Mouse (Mus musculus) limb, embryonic 11.5 days (tissue): ENCODE data around the gene Ano10. TPM values are rescaled to one million over a fixed set of nuclear protein-coding genes. Genes with fewer than 3 reads are reported as not detected.

ENCODE experiments used
- ATAC-seq: fragments of 200-750 bp; cut with Nextera tagmentation; 2 replicates; pipeline ENCODE4 v1.8.0; 2017; ENCODE audit warnings: low read depth; ENCODE audit not compliant: insufficient number of reproducible peaks, low FRiP score, low TSS enrichment
- DNase-seq: peaks from one replicate; pipeline ENCODE4 v3.0.0-alpha.2; 2015; ENCODE audit warnings: low spot score
- H3K27ac ChIP-seq: fragments of 300-500 bp; sonication (generic); replicated peaks from 2 replicates; pipeline ENCODE4 v1.5.1; 2014; ENCODE audit warnings: low read depth, mild to moderate bottlenecking, low read length
- H3K27me3 ChIP-seq: fragments of 300-500 bp; sonication (generic); 2 replicates; pipeline ENCODE4 v1.6.1; 2014; ENCODE audit warnings: mild to moderate bottlenecking, low read length, mixed read lengths; ENCODE audit not compliant: control insufficient read depth, insufficient read depth
- H3K36me3 ChIP-seq: fragments of 300-500 bp; sonication (generic); 2 replicates; pipeline ENCODE4 v1.6.1; 2014; ENCODE audit warnings: mild to moderate bottlenecking, low read length, moderate library complexity, mixed read lengths; ENCODE audit not compliant: control insufficient read depth, insufficient read depth
- H3K4me1 ChIP-seq: fragments of 300-500 bp; sonication (generic); 2 replicates; pipeline ENCODE4 v1.6.1; 2014; ENCODE audit warnings: low read length, mixed read lengths; ENCODE audit not compliant: control insufficient read depth, insufficient read depth
- H3K4me2 ChIP-seq: fragments of 300-500 bp; sonication (generic); 2 replicates; pipeline ENCODE4 v1.6.1; 2014; ENCODE audit warnings: low read depth, mild to moderate bottlenecking, moderate library complexity; ENCODE audit not compliant: severe bottlenecking
- H3K4me3 ChIP-seq: fragments of 300-500 bp; sonication (generic); 2 replicates; pipeline ENCODE4 v1.5.1; 2014; ENCODE audit warnings: low read depth, low read length
- H3K9ac ChIP-seq: fragments of 300-500 bp; sonication (generic); 2 replicates; pipeline ENCODE4 v1.6.1; 2014; ENCODE audit warnings: mild to moderate bottlenecking, low read length
- H3K9me3 ChIP-seq: fragments of 300-500 bp; sonication (generic); 2 replicates; pipeline ENCODE4 v1.6.1; 2016; ENCODE audit warnings: low read length; ENCODE audit not compliant: control insufficient read depth
- WGBS: fragments of 180-500 bp; shearing (Covaris S2); extraction: QIAGEN DNeasy Blood & Tissue Kit; methylation state at CpG from one replicate; pipeline ENCODE4 v1.1.7; 2014; 5-methylcytosine and 5-hydroxymethylcytosine counted together
- polyA plus RNA-seq: library from polyadenylated mRNA; unstranded; fragments of >200 nt; fragmentation: Nextera tagmentation; extraction: Ambion mirVana; gene quantifications from 2 replicates; pipeline ENCODE4 v1.2.1, GENCODE M21; 2014

The Ano10 gene
- polyA plus RNA-seq, 1 experiment from 2014 or later, result 26.8 TPM

GRCm38 (mm10) chr9:122149997-122150826, 144.0 kb downstream of the Ano10 start:
- Histone ChIP-seq H3K9me3 (no peaks in the 10 kb centered on the region), H3K27me3 (no peaks in the 10 kb centered on the region), H3K27ac (no peak overlapping the region), H3K4me2 (no peak overlapping the region), H3K36me3 (peaks cover 1% of the 10 kb centered on the region; the same call in 1 of the 2 replicates), H3K4me3 (no peak overlapping the region), H3K9ac (no peak overlapping the region), H3K4me1 (no peaks in the 10 kb centered on the region)
- WGBS, result 83% methylated on average over 9 of the region's 9 CpGs
- DNase-seq (no peak), ATAC-seq (no peak)

GRCm38 (mm10) chr9:122148356-122148755, 145.9 kb downstream of the Ano10 start:
- Histone ChIP-seq H3K4me2 (no peak overlapping the region), H3K9me3 (no peaks in the 10 kb centered on the region), H3K4me1 (no peaks in the 10 kb centered on the region), H3K27ac (no peak overlapping the region), H3K27me3 (no peaks in the 10 kb centered on the region), H3K9ac (no peak overlapping the region), H3K36me3 (peaks cover 5% of the 10 kb centered on the region; the same call in 1 of the 2 replicates), H3K4me3 (no peak overlapping the region)
- 88% methylated on average over 3 of the region's 3 CpGs for WGBS
- ATAC-seq (no peak), DNase-seq (no peak)

DNA sequence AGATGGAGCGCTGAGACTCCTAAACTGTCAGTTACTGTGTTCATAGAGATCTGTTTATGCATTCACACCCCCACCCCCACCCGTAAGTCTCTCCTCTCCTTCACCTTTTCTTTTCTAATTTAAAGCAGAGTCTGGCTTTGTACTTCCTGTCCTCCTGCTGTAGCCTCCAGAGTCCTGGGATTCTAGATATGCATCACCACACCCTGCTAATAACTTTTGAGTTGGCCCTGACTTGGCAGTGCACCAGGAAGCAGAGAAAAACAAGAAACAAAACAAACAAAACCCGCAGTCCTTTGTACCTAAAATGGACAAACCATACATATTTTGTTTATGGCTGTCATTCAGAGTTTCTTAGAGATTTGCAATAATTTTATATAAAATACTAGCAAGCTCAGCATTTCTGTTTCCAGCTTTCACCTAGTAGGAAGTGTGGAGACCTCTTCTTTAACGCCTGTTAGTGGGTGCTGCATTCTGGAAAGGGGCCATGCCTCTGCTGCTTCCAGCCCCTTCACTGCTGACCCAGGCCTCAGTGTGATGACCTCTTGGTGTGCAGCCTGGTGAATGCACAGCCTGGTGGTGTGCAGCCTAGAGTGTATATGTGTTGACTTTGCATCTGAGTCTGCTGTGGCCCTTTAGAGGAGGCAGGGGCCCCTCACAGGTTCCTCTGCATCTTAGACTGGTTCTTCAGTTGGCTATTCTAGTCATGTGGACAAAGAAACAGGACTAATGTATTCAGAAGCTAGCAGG, 147.9 kb downstream of the Ano10 start:
- Histone ChIP-seq H3K4me2 (no peak overlapping the region), H3K27ac (no peak overlapping the region), H3K4me1 (no peaks in the 10 kb centered on the region), H3K4me3 (no peak overlapping the region), H3K9me3 (no peaks in the 10 kb centered on the region), H3K9ac (no peak overlapping the region), H3K27me3 (no peaks in the 10 kb centered on the region), H3K36me3 (peaks cover 5% of the 10 kb centered on the region; the same call in 1 of the 2 replicates)
- ATAC-seq (no peak), DNase-seq (no peak)
- 76% methylated on average over 4 of the region's 4 CpGs for WGBS

GRCm38 (mm10) chr9:122145677-122146076, 148.5 kb downstream of the Ano10 start:
- no peaks in the 10 kb centered on the region for H3K27me3 ChIP-seq
- H3K27ac ChIP-seq, result no peak overlapping the region
- no peak for ATAC-seq
- no peaks in the 10 kb centered on the region for H3K4me1 ChIP-seq
- no peak for DNase-seq
- H3K9ac ChIP-seq, result no peak overlapping the region
- H3K36me3 ChIP-seq, result peaks cover 5% of the 10 kb centered on the region; the same call in 1 of the 2 replicates
- H3K4me3 ChIP-seq, result no peak overlapping the region
- no peaks in the 10 kb centered on the region for H3K9me3 ChIP-seq
- H3K4me2 ChIP-seq, result no peak overlapping the region

- H3K4me1 ChIP-seq, result no peaks in the 10 kb centered on the region
- 96% methylated on average over 3 of the region's 3 CpGs for WGBS
- DNase-seq (no peak), ATAC-seq (no peak)
- no peaks in the 10 kb centered on the region for H3K9me3 ChIP-seq
- no peak overlapping the region for H3K4me3 ChIP-seq
- H3K27me3 ChIP-seq, result no peaks in the 10 kb centered on the region
- H3K9ac ChIP-seq, result no peak overlapping the region
- no peak overlapping the region for H3K4me2 ChIP-seq
- H3K27ac ChIP-seq, result no peak overlapping the region
- H3K36me3 ChIP-seq, result peaks cover 5% of the 10 kb centered on the region; the same call in 1 of the 2 replicates
These were observed 149.4 kb downstream of the Ano10 start for GRCm38 (mm10) chr9:122144776-122145175.

- H3K4me2 ChIP-seq, result no peak overlapping the region
- H3K36me3 ChIP-seq, result peaks cover 5% of the 10 kb centered on the region; the same call in 1 of the 2 replicates
- no peaks in the 10 kb centered on the region for H3K27me3 ChIP-seq
- no peak overlapping the region for H3K27ac ChIP-seq
- no peak overlapping the region for H3K9ac ChIP-seq
- H3K4me3 ChIP-seq, result no peak overlapping the region
- no peaks in the 10 kb centered on the region for H3K9me3 ChIP-seq
- DNase-seq (no peak), ATAC-seq (no peak)
- 69% methylated on average over 1 of the region's 1 CpGs for WGBS
- no peaks in the 10 kb centered on the region for H3K4me1 ChIP-seq
These were observed 151.0 kb downstream of the Ano10 start for GRCm38 (mm10) chr9:122143219-122143618.

GRCm38 (mm10) chr9:122139236-122139635, 155.0 kb downstream of the Ano10 start:
- no peak overlapping the region for H3K4me2 ChIP-seq
- no peak for DNase-seq
- 61% methylated on average over 2 of the region's 2 CpGs for WGBS

GRCm38 (mm10) chr9:122138371-122139029, 155.7 kb downstream of the Ano10 start:
- no peaks in the 10 kb centered on the region for H3K27me3 ChIP-seq
- 93% methylated on average over 4 of the region's 4 CpGs for whole genome bisulfite sequencing
- no peak overlapping the region for H3K4me3 ChIP-seq
- ATAC-seq (no peak), DNase-seq (no peak)
- H3K9ac ChIP-seq, result no peak overlapping the region
- no peak overlapping the region for H3K27ac ChIP-seq
- no peaks in the 10 kb centered on the region for H3K36me3 ChIP-seq
- H3K4me1 ChIP-seq, result no peaks in the 10 kb centered on the region
- no peak overlapping the region for H3K4me2 ChIP-seq
- no peaks in the 10 kb centered on the region for H3K9me3 ChIP-seq

More at GRCm38 (mm10) chr9:122139236-122139635, 155.0 kb downstream of the Ano10 start:
- Histone ChIP-seq H3K9me3 (no peaks in the 10 kb centered on the region), H3K27me3 (no peaks in the 10 kb centered on the region), H3K36me3 (no peaks in the 10 kb centered on the region; the same call in 1 of the 2 replicates), H3K4me3 (no peak overlapping the region), H3K4me1 (no peaks in the 10 kb centered on the region), H3K27ac (no peak overlapping the region), H3K9ac (no peak overlapping the region)
- ATAC-seq, result no peak
